Mouse (Mus musculus) liver, postnatal 0 days (tissue): ENCODE measurements at regions not wholly inside any gene's neighbourhood (a gene's known extent, or its start where the extent isn't known, plus 50 kb on each side); places are given as distances from the start of the nearest gene placed in this dataset.

Experiments
- ATAC-seq: fragments of 200-750 bp; cut with Nextera tagmentation; 2 replicates; pipeline ENCODE4 v1.8.0; 2017; ENCODE audit warnings: mild to moderate bottlenecking, moderate library complexity
- DNase-seq: peaks from one replicate; pipeline ENCODE4 v3.0.0-alpha.2; 2016
- H3K27ac ChIP-seq: fragments of 300-500 bp; sonication (generic); 2 replicates; pipeline ENCODE4 v1.5.1; 2014; ENCODE audit warnings: antibody characterized with exemption, moderate library complexity, mild to moderate bottlenecking, low read depth
- H3K27me3 ChIP-seq: fragments of 300-500 bp; sonication (generic); 2 replicates; pipeline ENCODE4 v1.6.1; 2014; ENCODE audit warnings: low read length, control low read depth, mixed read lengths; ENCODE audit not compliant: insufficient read depth
- H3K36me3 ChIP-seq: fragments of 300-500 bp; sonication (generic); replicated peaks from 2 replicates; pipeline ENCODE4 v1.6.1; 2014; ENCODE audit warnings: mild to moderate bottlenecking, control low read depth, low read length, moderate library complexity, mixed read lengths; ENCODE audit not compliant: insufficient read depth
- H3K4me1 ChIP-seq: fragments of 300-500 bp; sonication (generic); 2 replicates; pipeline ENCODE4 v1.6.1; 2014; ENCODE audit warnings: antibody characterized with exemption, mild to moderate bottlenecking, control low read depth; ENCODE audit not compliant: insufficient read depth
- H3K4me2 ChIP-seq: fragments of 300-500 bp; sonication (generic); 2 replicates; pipeline ENCODE4 v1.6.1; 2014; ENCODE audit warnings: low read depth, mild to moderate bottlenecking, low read length, moderate library complexity, mixed read lengths
- H3K4me3 ChIP-seq: fragments of 300-500 bp; sonication (generic); 2 replicates; pipeline ENCODE4 v1.5.1; 2014; ENCODE audit warnings: low read depth, low read length
- H3K9ac ChIP-seq: fragments of 300-500 bp; sonication (generic); replicated peaks from 2 replicates; pipeline ENCODE4 v1.6.1; 2014; ENCODE audit warnings: mild to moderate bottlenecking, moderate library complexity
- H3K9me3 ChIP-seq: fragments of 300-500 bp; sonication (generic); 2 replicates; pipeline ENCODE4 v1.6.1; 2016; ENCODE audit warnings: mild to moderate bottlenecking, control low read depth, low read length, mixed read lengths
- CTCF ChIP-seq: sonication (generic); IDR thresholded peaks from 2 replicates; pipeline ENCODE4 v1.5.1; 2016; ENCODE audit warnings: antibody characterized with exemption, low read depth
- EP300 ChIP-seq: IDR thresholded peaks from 2 replicates; pipeline ENCODE4 v1.6.1; 2016; ENCODE audit warnings: antibody characterized with exemption, low read depth, mild to moderate bottlenecking
- WGBS: fragments of 180-500 bp; shearing (Covaris S2); extraction: QIAGEN DNeasy Blood & Tissue Kit; methylation state at CpG from one replicate; pipeline ENCODE4 v1.1.7; 2014; ENCODE audit not compliant: insufficient replicate concordance; 5-methylcytosine and 5-hydroxymethylcytosine counted together

DNA sequence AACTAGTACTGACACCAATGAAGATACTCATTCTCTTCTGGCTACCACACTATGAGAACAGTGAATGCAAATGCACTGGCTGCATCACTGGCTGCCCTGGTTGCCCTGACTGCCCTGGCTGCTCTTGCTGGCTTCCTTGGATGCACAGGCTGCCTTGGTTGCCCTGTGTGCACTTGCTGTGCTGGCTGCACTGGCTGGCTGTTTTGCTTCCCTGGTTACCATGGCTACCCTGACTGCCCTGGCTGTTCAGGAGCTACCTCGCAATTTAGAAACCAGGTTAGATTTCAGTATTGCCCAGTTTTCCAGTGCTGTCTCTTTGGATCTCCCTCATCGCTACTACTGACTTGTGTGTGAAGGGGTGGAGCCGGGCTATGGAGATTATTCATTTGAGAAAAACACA lies 175.7 kb downstream of the Fat4 start:
- no peak overlapping the region for H3K9ac ChIP-seq
- no peak overlapping the region for H3K27ac ChIP-seq
- TF ChIP-seq EP300, result no peak
- no peak for TF ChIP-seq CTCF
- DNase-seq (no peak), ATAC-seq (no peak)
- WGBS, result 66% methylated on average over 3 of the region's 3 CpGs
- no peak overlapping the region for H3K4me2 ChIP-seq
- no peaks in the 10 kb centered on the region for H3K9me3 ChIP-seq
- no peaks in the 10 kb centered on the region for H3K4me1 ChIP-seq
- H3K36me3 ChIP-seq, result no peaks in the 10 kb centered on the region
- no peak overlapping the region for H3K4me3 ChIP-seq
- no peaks in the 10 kb centered on the region for H3K27me3 ChIP-seq

DNA sequence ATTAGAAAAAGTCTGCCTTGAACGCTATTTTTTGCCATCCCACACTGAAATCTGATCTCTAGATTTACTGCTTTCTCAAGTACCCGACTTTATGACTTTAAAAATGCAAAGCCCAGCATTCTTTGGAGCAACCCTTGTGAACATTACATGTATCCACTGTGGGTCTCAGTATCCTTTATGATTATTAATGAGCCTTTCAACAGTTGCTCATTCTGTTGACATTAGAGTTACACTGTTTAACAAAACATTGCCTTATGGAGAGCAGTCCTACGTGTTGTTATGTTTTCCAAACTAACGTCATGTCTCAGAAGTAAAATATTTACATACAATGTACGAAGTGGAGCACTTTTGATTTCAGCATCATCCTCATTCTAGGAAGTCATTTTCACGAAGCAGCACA lies 178.7 kb downstream of the Fat4 start:
- H3K27me3 ChIP-seq, result no peaks in the 10 kb centered on the region
- H3K27ac ChIP-seq, result no peak overlapping the region
- no peak overlapping the region for H3K4me2 ChIP-seq
- DNase-seq (no peak), ATAC-seq (no peak)
- 61% methylated on average over 6 of the region's 6 CpGs for WGBS
- H3K4me3 ChIP-seq, result no peak overlapping the region
- H3K9me3 ChIP-seq, result no peaks in the 10 kb centered on the region
- H3K36me3 ChIP-seq, result no peaks in the 10 kb centered on the region
- H3K9ac ChIP-seq, result no peak overlapping the region
- H3K4me1 ChIP-seq, result no peaks in the 10 kb centered on the region
- TF ChIP-seq CTCF, result no peak
- TF ChIP-seq EP300, result no peak

DNA sequence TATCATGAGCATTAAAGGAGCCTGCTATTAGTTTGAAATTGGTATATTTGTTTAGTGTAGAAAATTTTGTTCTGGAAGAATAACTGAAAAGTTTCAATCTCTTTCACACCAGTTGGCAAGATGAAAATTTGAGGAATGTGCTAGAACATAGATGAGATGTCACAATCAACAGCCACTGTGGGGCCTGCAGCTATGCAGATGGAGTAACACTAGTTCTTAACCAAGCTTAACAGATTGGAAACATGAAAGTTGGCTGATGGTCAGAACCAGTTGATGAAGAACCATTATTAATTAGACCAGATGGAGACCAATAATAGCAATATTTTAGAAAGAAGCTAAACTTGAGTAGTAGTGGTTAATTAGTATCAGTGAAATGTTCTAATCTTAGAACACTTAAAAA lies 182.3 kb downstream of the Fat4 start:
- H3K9ac ChIP-seq, result no peak overlapping the region
- DNase-seq (no peak), ATAC-seq (no peak)
- H3K27ac ChIP-seq, result no peak overlapping the region
- H3K4me2 ChIP-seq, result no peak overlapping the region
- H3K4me3 ChIP-seq, result no peak overlapping the region
- no peaks in the 10 kb centered on the region for H3K9me3 ChIP-seq
- H3K27me3 ChIP-seq, result no peaks in the 10 kb centered on the region
- no peak for TF ChIP-seq EP300
- TF ChIP-seq CTCF, result no peak
- no peaks in the 10 kb centered on the region for H3K4me1 ChIP-seq
- H3K36me3 ChIP-seq, result no peaks in the 10 kb centered on the region

DNA sequence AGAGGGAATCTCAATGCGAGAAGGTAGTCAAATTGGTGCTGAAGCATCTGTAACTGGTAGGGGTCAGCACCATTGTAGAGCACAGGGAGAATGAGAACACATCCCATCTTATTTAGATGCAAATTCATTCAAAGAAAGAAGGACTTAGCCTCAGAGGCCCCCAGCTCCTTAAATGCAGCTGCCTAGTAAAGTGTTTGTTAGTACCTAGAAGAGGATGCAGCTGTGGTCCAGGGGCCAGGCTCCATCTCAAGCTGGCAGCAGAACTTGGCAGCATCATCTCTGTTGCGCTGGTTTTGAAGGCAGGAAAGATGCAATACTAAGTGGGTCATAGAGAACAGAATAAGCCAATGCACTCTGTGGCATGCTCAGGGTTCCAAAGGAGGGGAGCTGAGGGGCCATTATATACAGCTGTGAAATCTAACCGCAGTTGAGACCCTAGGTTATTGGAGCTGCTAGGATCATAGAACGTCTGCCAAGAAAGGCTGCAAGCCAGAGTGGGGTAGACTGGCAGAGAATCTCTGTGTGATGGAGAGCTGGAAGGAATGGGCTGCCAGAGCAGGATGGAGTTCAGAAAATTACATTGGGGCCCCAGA lies 196.0 kb downstream of the Fat4 start:
- no peak for TF ChIP-seq CTCF
- no peak for TF ChIP-seq EP300
- no peak overlapping the region for H3K4me3 ChIP-seq
- ATAC-seq, result no peak

DNA sequence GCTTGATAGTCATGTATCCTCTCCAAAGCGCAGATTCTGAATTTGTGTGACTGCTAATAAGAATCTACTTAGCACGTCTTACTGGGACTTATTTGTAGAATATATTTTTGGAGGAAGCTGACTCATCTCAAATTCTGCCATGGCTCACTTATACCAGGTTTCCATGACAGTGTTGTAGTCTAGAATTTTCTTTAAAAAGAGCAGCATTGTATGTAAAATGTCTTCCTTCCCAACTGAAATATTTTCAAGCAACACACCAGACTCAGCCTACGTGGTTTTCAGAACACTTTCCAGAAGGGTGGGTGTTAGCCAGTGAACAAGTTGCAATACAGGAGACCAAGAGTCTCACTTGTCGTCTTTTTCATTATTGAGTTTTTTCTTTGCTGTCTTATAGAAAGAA lies 202.2 kb downstream of the Fat4 start:
- ATAC-seq, result no peak
- H3K4me3 ChIP-seq, result no peak overlapping the region
- no peaks in the 10 kb centered on the region for H3K9me3 ChIP-seq
- no peak for TF ChIP-seq EP300
- TF ChIP-seq CTCF, result no peak
- H3K27ac ChIP-seq, result no peak overlapping the region
- H3K4me2 ChIP-seq, result no peak overlapping the region
- DNase-seq, result no peak
- no peak overlapping the region for H3K9ac ChIP-seq
- 74% methylated on average over 4 of the region's 4 CpGs for WGBS
- no peaks in the 10 kb centered on the region for H3K36me3 ChIP-seq
- H3K4me1 ChIP-seq, result no peaks in the 10 kb centered on the region
- no peaks in the 10 kb centered on the region for H3K27me3 ChIP-seq

More for the DNA sequence above, 196.0 kb downstream of the Fat4 start:
- no peaks in the 10 kb centered on the region for H3K27me3 ChIP-seq
- 66% methylated on average over 4 of the region's 4 CpGs for WGBS
- H3K9me3 ChIP-seq, result no peaks in the 10 kb centered on the region
- no peak overlapping the region for H3K4me2 ChIP-seq
- no peak overlapping the region for H3K9ac ChIP-seq
- DNase-seq, result no peak
- H3K36me3 ChIP-seq, result no peaks in the 10 kb centered on the region
- H3K27ac ChIP-seq, result no peak overlapping the region
- H3K4me1 ChIP-seq, result no peaks in the 10 kb centered on the region

DNA sequence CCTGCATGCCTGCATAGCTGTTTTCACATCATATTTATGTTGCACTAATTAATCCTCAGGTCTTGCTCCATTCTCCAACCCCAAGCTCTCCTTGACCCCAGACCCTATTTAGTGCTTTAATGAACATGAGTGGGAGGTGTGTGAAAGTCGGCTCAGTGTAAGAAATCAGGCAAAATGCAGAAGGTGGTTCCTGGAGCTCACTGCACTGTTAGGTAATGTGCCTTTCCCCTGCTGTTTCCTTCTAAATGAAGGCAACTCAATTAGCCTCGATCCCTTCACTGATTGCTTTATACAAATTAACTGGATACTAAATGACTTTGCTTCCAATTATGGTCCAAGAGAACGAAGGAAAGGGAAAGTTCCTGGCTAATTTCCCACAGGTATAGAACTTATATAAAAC lies 215.6 kb downstream of the Fat4 start:
- no peaks in the 10 kb centered on the region for H3K36me3 ChIP-seq

DNA sequence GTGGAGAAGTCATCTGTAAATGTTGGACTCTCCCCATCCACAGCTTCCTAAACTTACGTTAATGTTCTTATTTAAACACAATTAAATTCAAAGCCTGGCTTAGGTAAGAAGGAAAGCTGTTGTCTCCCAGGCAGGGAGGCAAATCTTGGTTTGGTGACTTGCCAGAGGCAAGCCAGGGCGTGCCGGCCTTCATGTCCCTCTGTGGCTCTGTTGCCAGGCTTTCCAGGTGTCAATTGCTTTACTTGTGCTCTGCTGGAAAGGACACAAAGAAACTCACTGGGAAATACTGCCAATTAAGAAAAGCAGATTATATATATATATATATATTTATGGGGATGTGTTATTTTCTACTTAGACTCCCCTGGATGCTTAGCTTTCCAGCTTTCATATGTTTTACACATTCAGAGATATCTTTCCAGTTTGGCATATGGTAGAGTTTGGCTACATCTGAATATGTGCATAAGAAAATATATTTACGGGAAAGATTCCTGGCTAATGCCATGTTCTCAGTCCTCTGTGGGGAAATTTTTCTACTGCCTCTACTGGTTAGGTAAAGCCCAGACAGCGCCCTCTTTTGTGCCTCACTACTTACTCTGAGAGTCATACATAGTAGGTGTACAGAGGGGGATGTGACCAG lies 223.1 kb downstream of the Fat4 start:
- Histone ChIP-seq H3K4me2 (no peak overlapping the region), H3K9ac (no peak overlapping the region), H3K27ac (no peak overlapping the region), H3K36me3 (no peaks in the 10 kb centered on the region), H3K4me3 (no peak overlapping the region), H3K9me3 (no peaks in the 10 kb centered on the region), H3K4me1 (no peaks in the 10 kb centered on the region), H3K27me3 (no peaks in the 10 kb centered on the region)
- no peak for TF ChIP-seq CTCF
- no peak for TF ChIP-seq EP300
- no peak for ATAC-seq
- WGBS, result 83% methylated on average over 5 of the region's 5 CpGs
- no peak for DNase-seq

More for the DNA sequence above, 215.6 kb downstream of the Fat4 start:
- no peak overlapping the region for H3K9ac ChIP-seq
- no peak overlapping the region for H3K4me2 ChIP-seq
- DNase-seq (no peak), ATAC-seq (no peak)
- H3K4me1 ChIP-seq, result no peaks in the 10 kb centered on the region
- H3K27ac ChIP-seq, result no peak overlapping the region
- TF ChIP-seq CTCF (no peak), EP300 (no peak)
- no peaks in the 10 kb centered on the region for H3K9me3 ChIP-seq
- no peak overlapping the region for H3K4me3 ChIP-seq
- H3K27me3 ChIP-seq, result no peaks in the 10 kb centered on the region
- 70% methylated on average over 3 of the region's 3 CpGs for WGBS
